Mouse (Mus musculus): ENCODE results near the gene B3galnt2. TPM values are rescaled to one million over a fixed set of nuclear protein-coding genes. Genes with fewer than 3 reads are reported as not detected.
"Not testable (repeated sequence)": the region's sequence is repeated elsewhere in the genome, so short reads cannot be mapped to it uniquely, and the experiment has no call there.

Gene B3galnt2
- polyA plus RNA-seq, 1 experiment from 2014 or later: 23.4 TPM

GRCm38 (mm10) chr13:13969796-13970195 lies 15.5 kb downstream of the B3galnt2 start:
- peaks cover 6% of the 10 kb centered on the region; the same call in 1 of the 2 replicates for H3K36me3 ChIP-seq (replicated peaks)
- H3K9me3 ChIP-seq: no peaks in the 10 kb centered on the region
- H3K4me3 ChIP-seq: no peak overlapping the region
- ATAC-seq (replicated peaks): no peak
- H3K9ac ChIP-seq: no peak overlapping the region
- no peak overlapping the region for H3K4me2 ChIP-seq
- no peaks in the 10 kb centered on the region for H3K4me1 ChIP-seq
- H3K27ac ChIP-seq: no peak overlapping the region
- WGBS: 98% methylated on average over 1 of the region's 1 CpGs
- no peaks in the 10 kb centered on the region for H3K27me3 ChIP-seq (replicated peaks)

GRCm38 (mm10) chr13:13981842-13982241 lies 27.6 kb downstream of the B3galnt2 start:
- H3K27me3 ChIP-seq (replicated peaks); H3K9ac ChIP-seq; H3K4me2 ChIP-seq; H3K4me3 ChIP-seq; H3K27ac ChIP-seq; H3K9me3 ChIP-seq; H3K36me3 ChIP-seq (replicated peaks); H3K4me1 ChIP-seq; ATAC-seq (replicated peaks): not testable (repeated sequence)
- 88% methylated on average over 1 of the region's 1 CpGs for WGBS

- Histone ChIP-seq H3K4me3 (no peak overlapping the region), H3K36me3 (replicated peaks) (no peaks in the 10 kb centered on the region), H3K27ac (no peak overlapping the region), H3K9me3 (no peaks in the 10 kb centered on the region), H3K9ac (no peak overlapping the region), H3K4me2 (no peak overlapping the region), H3K4me1 (no peaks in the 10 kb centered on the region), H3K27me3 (replicated peaks) (no peaks in the 10 kb centered on the region)
- 86% methylated on average over 6 of the region's 6 CpGs for WGBS
- no peak for ATAC-seq (replicated peaks)
Measured at GRCm38 (mm10) chr13:13983523-13983922, 29.3 kb downstream of the B3galnt2 start.

GRCm38 (mm10) chr13:13989135-13989534 lies 34.9 kb downstream of the B3galnt2 start:
- Histone ChIP-seq H3K27me3 (replicated peaks) (no peaks in the 10 kb centered on the region), H3K9me3 (no peaks in the 10 kb centered on the region), H3K9ac (no peak overlapping the region), H3K27ac (no peak overlapping the region), H3K36me3 (replicated peaks) (peaks cover 8% of the 10 kb centered on the region; the same call in 1 of the 2 replicates), H3K4me2 (no peak overlapping the region), H3K4me1 (no peaks in the 10 kb centered on the region), H3K4me3 (no peak overlapping the region)
- WGBS: 95% methylated on average over 2 of the region's 2 CpGs
- ATAC-seq (replicated peaks): no peak

- no peak overlapping the region for H3K4me3 ChIP-seq
- no peak overlapping the region for H3K27ac ChIP-seq
- H3K9ac ChIP-seq: no peak overlapping the region
- no peak for ATAC-seq (replicated peaks)
- peaks cover 16% of the 10 kb centered on the region for H3K36me3 ChIP-seq (replicated peaks)
- 82% methylated on average over 2 of the region's 2 CpGs for WGBS
- no peak overlapping the region for H3K4me2 ChIP-seq
- no peaks in the 10 kb centered on the region for H3K4me1 ChIP-seq
- H3K9me3 ChIP-seq: no peaks in the 10 kb centered on the region
- no peaks in the 10 kb centered on the region for H3K27me3 ChIP-seq (replicated peaks)
Measured at GRCm38 (mm10) chr13:13990391-13990790, 36.1 kb downstream of the B3galnt2 start.

- WGBS: 75% methylated on average over 3 of the region's 3 CpGs
Measured at GRCm38 (mm10) chr13:13993041-13993440, 38.8 kb downstream of the B3galnt2 start.

GRCm38 (mm10) chr13:13995046-13995445 lies 40.8 kb downstream of the B3galnt2 start:
- H3K36me3 ChIP-seq (replicated peaks): peaks cover 46% of the 10 kb centered on the region
- no peak overlapping the region for H3K4me3 ChIP-seq
- H3K27me3 ChIP-seq (replicated peaks): no peaks in the 10 kb centered on the region
- WGBS: 88% methylated on average over 5 of the region's 5 CpGs
- H3K27ac ChIP-seq: no peak overlapping the region
- H3K4me1 ChIP-seq: no peaks in the 10 kb centered on the region
- no peaks in the 10 kb centered on the region for H3K9me3 ChIP-seq
- H3K9ac ChIP-seq: no peak overlapping the region
- no peak for ATAC-seq (replicated peaks)
- H3K4me2 ChIP-seq: no peak overlapping the region

More at GRCm38 (mm10) chr13:13993041-13993440, 38.8 kb downstream of the B3galnt2 start:
- no peak overlapping the region for H3K4me2 ChIP-seq
- peaks cover 37% of the 10 kb centered on the region for H3K36me3 ChIP-seq (replicated peaks)
- no peaks in the 10 kb centered on the region for H3K27me3 ChIP-seq (replicated peaks)
- no peak overlapping the region for H3K4me3 ChIP-seq
- no peak for ATAC-seq (replicated peaks)
- H3K9me3 ChIP-seq: no peaks in the 10 kb centered on the region
- no peak overlapping the region for H3K9ac ChIP-seq
- H3K4me1 ChIP-seq: no peaks in the 10 kb centered on the region
- H3K27ac ChIP-seq: no peak overlapping the region

- no peak for ATAC-seq (replicated peaks)
- H3K27me3 ChIP-seq (replicated peaks): no peaks in the 10 kb centered on the region
- H3K9ac ChIP-seq: no peak overlapping the region
- no peak overlapping the region for H3K27ac ChIP-seq
- no peaks in the 10 kb centered on the region for H3K9me3 ChIP-seq
- H3K4me1 ChIP-seq: no peaks in the 10 kb centered on the region
- H3K4me2 ChIP-seq: no peak overlapping the region
- peaks cover 54% of the 10 kb centered on the region for H3K36me3 ChIP-seq (replicated peaks)
- 87% methylated on average over 5 of the region's 5 CpGs for WGBS
- H3K4me3 ChIP-seq: no peak overlapping the region
Measured at GRCm38 (mm10) chr13:13997476-13997875, 43.2 kb downstream of the B3galnt2 start.

GRCm38 (mm10) chr13:14002706-14003105 lies 48.4 kb downstream of the B3galnt2 start:
- H3K4me2 ChIP-seq: no peak overlapping the region
- no peak overlapping the region for H3K27ac ChIP-seq
- H3K36me3 ChIP-seq (replicated peaks): peaks cover 52% of the 10 kb centered on the region; the same call in 1 of the 2 replicates
- WGBS: 72% methylated on average over 2 of the region's 2 CpGs
- H3K27me3 ChIP-seq (replicated peaks): no peaks in the 10 kb centered on the region
- H3K4me1 ChIP-seq: no peaks in the 10 kb centered on the region
- no peaks in the 10 kb centered on the region for H3K9me3 ChIP-seq
- no peak overlapping the region for H3K4me3 ChIP-seq
- no peak for ATAC-seq (replicated peaks)
- no peak overlapping the region for H3K9ac ChIP-seq

GRCm38 (mm10) chr13:14004086-14004485 lies 49.8 kb downstream of the B3galnt2 start:
- Histone ChIP-seq H3K36me3 (replicated peaks) (peaks cover 42% of the 10 kb centered on the region; the same call in 1 of the 2 replicates), H3K4me2 (no peak overlapping the region), H3K27ac (no peak overlapping the region), H3K27me3 (replicated peaks) (no peaks in the 10 kb centered on the region), H3K9ac (no peak overlapping the region), H3K9me3 (no peaks in the 10 kb centered on the region), H3K4me1 (no peaks in the 10 kb centered on the region), H3K4me3 (no peak overlapping the region)
- no peak for ATAC-seq (replicated peaks)
- WGBS: 86% methylated on average over 4 of the region's 4 CpGs

- Histone ChIP-seq H3K4me1 (no peaks in the 10 kb centered on the region), H3K27me3 (replicated peaks) (no peaks in the 10 kb centered on the region), H3K4me2 (no peak overlapping the region), H3K36me3 (replicated peaks) (peaks cover 39% of the 10 kb centered on the region; the same call in 1 of the 2 replicates), H3K9me3 (no peaks in the 10 kb centered on the region), H3K4me3 (no peak overlapping the region), H3K9ac (no peak overlapping the region), H3K27ac (no peak overlapping the region)
- WGBS: 95% methylated on average over 5 of the region's 5 CpGs
- no peak for ATAC-seq (replicated peaks)
Measured at GRCm38 (mm10) chr13:14004999-14005398, 50.7 kb downstream of the B3galnt2 start.

GRCm38 (mm10) chr13:14006056-14006455 lies 51.8 kb downstream of the B3galnt2 start:
- 61% methylated on average over 2 of the region's 2 CpGs for WGBS
- Histone ChIP-seq H3K36me3 (replicated peaks) (peaks cover 31% of the 10 kb centered on the region; the same call in 1 of the 2 replicates), H3K4me3 (no peak overlapping the region), H3K9ac (no peak overlapping the region), H3K4me2 (no peak overlapping the region), H3K4me1 (no peaks in the 10 kb centered on the region), H3K9me3 (no peaks in the 10 kb centered on the region), H3K27me3 (replicated peaks) (no peaks in the 10 kb centered on the region), H3K27ac (no peak overlapping the region)
- no peak for ATAC-seq (replicated peaks)

GRCm38 (mm10) chr13:14011454-14011995 lies 57.3 kb downstream of the B3galnt2 start:
- WGBS: 91% methylated on average over 4 of the region's 4 CpGs
- H3K4me2 ChIP-seq: no peak overlapping the region
- H3K36me3 ChIP-seq (replicated peaks): no peaks in the 10 kb centered on the region; the same call in 1 of the 2 replicates
- H3K9ac ChIP-seq: no peak overlapping the region
- no peaks in the 10 kb centered on the region for H3K27me3 ChIP-seq (replicated peaks)
- H3K4me3 ChIP-seq: no peak overlapping the region
- ATAC-seq (replicated peaks): no peak
- H3K9me3 ChIP-seq: no peaks in the 10 kb centered on the region
- no peaks in the 10 kb centered on the region for H3K4me1 ChIP-seq
- H3K27ac ChIP-seq: no peak overlapping the region

All from midbrain, embryonic 15.5 days (tissue).